Mouse (Mus musculus) inflammation-experienced regulatory T-cells (primary cell): Measurements from ENCODE around the gene Ankrd61. TPM values are rescaled to one million over a fixed set of nuclear protein-coding genes. Genes with fewer than 3 reads are reported as not detected.

Experiments
- polyA plus RNA-seq, 2 experiments: library from polyadenylated mRNA; unstranded; fragments of 100-300 nt; shearing (Covaris generic); gene quantifications; one replicate each; pipeline ENCODE4 v1.2.1; 2017

Ankrd61 gene
- under 1 TPM in 1 of 2 experiments, not detected in 1; 0.60 TPM for polyA plus RNA-seq

DNA sequence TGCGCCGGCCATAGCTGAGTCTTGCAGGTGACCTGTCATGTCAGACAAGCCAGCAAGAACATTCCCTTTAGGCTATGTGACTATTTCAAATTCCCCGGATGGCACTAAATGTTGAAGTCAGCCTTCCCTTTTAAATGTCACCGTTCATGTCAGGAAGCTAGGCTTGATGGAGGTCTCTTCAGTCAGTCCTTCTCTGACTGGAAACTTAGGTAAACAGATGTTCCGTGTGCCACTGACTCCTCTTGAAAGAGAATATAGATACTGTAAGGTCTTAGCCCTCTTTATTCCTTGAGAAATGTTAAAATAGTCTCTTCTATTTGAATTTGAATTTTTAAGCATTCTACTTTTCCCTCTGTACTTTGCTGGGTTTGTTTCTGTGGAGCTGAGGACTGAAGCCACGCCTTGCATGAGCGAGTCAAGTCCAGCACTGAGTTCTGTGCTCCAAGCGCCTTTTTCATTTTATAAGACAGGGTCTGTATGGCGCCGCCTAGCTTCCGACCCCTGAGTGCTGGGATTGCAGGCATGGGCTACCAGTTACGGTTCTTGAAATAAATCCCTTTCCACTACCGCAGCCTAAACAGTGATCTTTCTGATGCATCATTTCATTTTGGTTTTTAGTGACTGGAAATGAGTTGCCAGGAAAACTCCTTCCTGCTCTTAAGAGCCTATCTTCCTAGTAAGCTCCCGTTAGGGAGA is at the start of gene Ankrd61:
Ankrd61 (minus strand) TSS at position 51 of the 696 bp plus-strand sequence.

DNA sequence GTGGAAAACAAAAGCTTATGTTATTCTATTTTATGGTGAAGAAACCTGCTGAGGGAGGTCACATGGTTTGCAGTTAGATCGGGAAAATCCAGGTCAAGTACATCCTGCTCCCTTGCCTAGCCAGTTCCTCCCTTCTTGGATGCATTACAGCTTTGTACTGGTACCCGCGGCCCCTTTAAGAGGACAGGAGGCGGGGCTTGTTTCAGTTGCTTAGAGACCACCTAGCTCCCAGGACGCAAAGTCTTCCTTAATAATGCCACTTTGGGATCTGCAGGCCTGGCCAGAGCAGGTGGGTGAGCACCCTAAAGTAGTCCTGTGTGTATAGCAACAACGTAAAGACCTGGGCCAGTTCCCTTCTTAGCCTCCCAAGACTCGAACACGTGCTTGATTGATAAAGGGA is 35.3 kb upstream of the Ankrd61 start, which contains the start of gene Rsph10b:
Rsph10b (plus strand) TSS at position 205 of the 400 bp plus-strand sequence.

DNA sequence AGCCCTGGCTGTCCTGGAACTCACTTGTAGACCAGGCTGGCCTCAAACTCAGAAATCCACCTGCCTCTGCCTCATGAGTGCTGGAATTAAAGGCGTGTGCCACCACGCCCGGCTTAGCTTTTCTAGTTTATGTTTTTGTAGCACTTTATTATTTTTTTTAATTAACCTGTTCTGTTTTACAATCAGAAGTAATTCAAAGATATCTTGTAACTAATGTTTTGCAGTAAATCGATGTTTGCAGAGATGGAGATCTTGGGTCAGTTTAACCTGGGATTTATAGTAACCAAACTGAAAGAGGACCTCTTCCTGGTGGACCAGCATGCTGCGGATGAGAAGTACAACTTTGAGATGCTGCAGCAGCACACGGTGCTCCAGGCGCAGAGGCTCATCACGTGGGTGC is 30.4 kb upstream of the Ankrd61 start, which contains the start of gene Gm42421:
Gm42421 (plus strand) TSS at position 301 of the 400 bp plus-strand sequence.

DNA sequence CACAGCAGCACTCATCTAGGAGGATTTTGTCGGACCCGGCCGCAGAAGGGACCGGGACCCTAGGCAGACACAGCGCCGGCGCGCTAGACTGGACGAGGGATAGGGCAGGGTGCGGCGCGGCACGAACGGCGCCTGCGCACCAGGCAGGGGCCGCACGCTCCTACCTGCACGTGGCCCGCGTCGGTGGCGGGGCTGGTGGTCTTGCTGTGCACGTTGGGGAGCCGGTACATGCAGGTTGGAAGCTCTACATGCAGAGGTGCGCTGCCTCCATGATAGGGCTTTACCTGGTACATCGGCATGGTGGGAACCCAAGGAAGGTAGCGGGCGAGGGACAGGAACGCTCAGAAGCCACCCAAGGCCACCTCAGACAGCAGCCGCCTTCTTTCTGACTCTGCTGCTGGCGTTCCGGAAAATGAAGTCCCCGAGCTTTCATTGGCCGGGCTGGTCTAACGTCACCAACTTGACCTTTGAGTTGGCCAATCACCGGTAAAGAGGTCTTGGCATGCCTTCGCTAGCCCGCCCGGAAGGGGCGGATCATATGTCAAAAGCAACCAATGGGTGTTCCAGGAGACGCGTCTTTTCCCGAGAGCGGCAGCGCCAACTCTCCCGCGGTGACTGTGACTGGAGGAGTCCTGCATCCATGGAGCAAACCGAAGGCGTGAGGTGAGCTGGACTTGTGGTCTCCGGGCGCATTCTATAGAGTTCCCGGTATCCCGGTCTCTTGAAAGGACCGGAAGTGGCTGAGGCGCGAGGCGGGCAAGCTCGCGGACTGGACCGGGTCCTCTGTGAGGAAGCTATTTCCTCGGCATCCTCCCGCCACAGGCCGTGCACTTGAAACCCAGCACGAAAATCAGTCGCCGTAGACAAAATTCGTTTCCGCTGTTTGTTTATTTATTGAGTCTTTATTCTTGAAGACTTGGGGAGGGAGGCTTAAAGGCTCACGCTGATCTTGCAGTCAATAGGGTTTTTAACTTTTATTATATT is 12.2 kb upstream of the Ankrd61 start, which contains the start of the genes Aimp2 and Pms2:
Aimp2 (minus strand) TSS at position 431 of the 984 bp plus-strand sequence.
Pms2 (plus strand) TSS at position 548 of the 984 bp plus-strand sequence.

Other genes starting within 250 kb of the Ankrd61 start
- gene Usp42, start 165.4 kb downstream of the Ankrd61 start, polyA plus RNA-seq, result 10 to 100 TPM; 21.3 to 24.5 TPM
- 10 to 100 TPM; 54.5 to 67.6 TPM for gene Eif2ak1, start 79.9 kb downstream of the Ankrd61 start, polyA plus RNA-seq
- 10 to 100 TPM; 50.2 to 59.8 TPM for gene Aimp2, start 12.2 kb upstream of the Ankrd61 start, polyA plus RNA-seq
- gene Pms2, start 12.3 kb upstream of the Ankrd61 start, polyA plus RNA-seq, result 10 to 100 TPM; 31.3 to 49.7 TPM
- gene Gm42421, start 30.5 kb upstream of the Ankrd61 start, polyA plus RNA-seq, result 1 to 10 TPM in 1 of 2 experiments, under 1 TPM in 1; 0.64 to 3.9 TPM
- gene Rsph10b, start 35.4 kb upstream of the Ankrd61 start, polyA plus RNA-seq, result 1 to 10 TPM in 1 of 2 experiments, under 1 TPM in 1; 0.34 to 1.5 TPM
- 10 to 100 TPM; 62.8 to 71.5 TPM for gene Ccz1, start 117.2 kb upstream of the Ankrd61 start, polyA plus RNA-seq
- gene Ocm, start 129.0 kb upstream of the Ankrd61 start, polyA plus RNA-seq, result not detected
- gene Lmtk2, start 202.8 kb upstream of the Ankrd61 start, polyA plus RNA-seq, result 10 to 100 TPM; 14.7 to 15.2 TPM